Mouse (Mus musculus) T-cell, adult 2 months (primary cell): ENCODE results near the gene Ednra.

Experiments used
- DNase-seq: peaks from one replicate; pipeline ENCODE4 v3.0.0; 2022; ENCODE audit warnings: low spot score

Ednra gene

GRCm38 (mm10) chr8:77724046-77724930, at the start of gene Ednra:
Gene Ednra (minus strand): TSS chr8:77724464.
- no peak for DNase-seq

- DNase-seq, result no peak
These were observed 49.6 kb upstream of the Ednra start for GRCm38 (mm10) chr8:77773831-77774230.

GRCm38 (mm10) chr8:77773256-77773655, 49.0 kb upstream of the Ednra start:
- DNase-seq, result no peak

- no peak for DNase-seq
These were observed 48.1 kb upstream of the Ednra start for GRCm38 (mm10) chr8:77772210-77772886.

- DNase-seq, result no peak
These were observed 46.7 kb upstream of the Ednra start for GRCm38 (mm10) chr8:77770966-77771365.

GRCm38 (mm10) chr8:77768916-77769315, 44.7 kb upstream of the Ednra start:
- DNase-seq, result no peak

- no peak for DNase-seq
These were observed 40.0 kb upstream of the Ednra start for GRCm38 (mm10) chr8:77764253-77764652.

- DNase-seq, result no peak
These were observed 38.7 kb upstream of the Ednra start for GRCm38 (mm10) chr8:77762967-77763366.

- no peak for DNase-seq
These were observed 31.2 kb upstream of the Ednra start for GRCm38 (mm10) chr8:77755441-77755840.

GRCm38 (mm10) chr8:77753796-77754195, 29.5 kb upstream of the Ednra start:
- DNase-seq, result no peak

- no peak for DNase-seq
These were observed 27.8 kb upstream of the Ednra start for GRCm38 (mm10) chr8:77752041-77752440.

- DNase-seq, result no peak
These were observed 26.1 kb upstream of the Ednra start for GRCm38 (mm10) chr8:77750407-77750806.

GRCm38 (mm10) chr8:77744476-77744875, 20.2 kb upstream of the Ednra start:
- DNase-seq, result no peak

- no peak for DNase-seq
These were observed 18.1 kb upstream of the Ednra start for GRCm38 (mm10) chr8:77742395-77742794.

GRCm38 (mm10) chr8:77741050-77741777, 16.9 kb upstream of the Ednra start:
- no peak for DNase-seq

GRCm38 (mm10) chr8:77738419-77738818, 14.2 kb upstream of the Ednra start:
- DNase-seq, result no peak

- DNase-seq, result no peak
These were observed 13.1 kb upstream of the Ednra start for GRCm38 (mm10) chr8:77737327-77737726.

GRCm38 (mm10) chr8:77733792-77734191, 9.5 kb upstream of the Ednra start:
- no peak for DNase-seq

- DNase-seq, result no peak
These were observed 8.7 kb upstream of the Ednra start for GRCm38 (mm10) chr8:77732964-77733363.

GRCm38 (mm10) chr8:77725406-77725805, 1.1 kb upstream of the Ednra start:
- DNase-seq, result no peak

GRCm38 (mm10) chr8:77723534-77724045, 674 bp downstream of the Ednra start:
- DNase-seq, result no peak

GRCm38 (mm10) chr8:77723018-77723417, 1.2 kb downstream of the Ednra start:
- no peak for DNase-seq
